In the genomic region with DNA sequence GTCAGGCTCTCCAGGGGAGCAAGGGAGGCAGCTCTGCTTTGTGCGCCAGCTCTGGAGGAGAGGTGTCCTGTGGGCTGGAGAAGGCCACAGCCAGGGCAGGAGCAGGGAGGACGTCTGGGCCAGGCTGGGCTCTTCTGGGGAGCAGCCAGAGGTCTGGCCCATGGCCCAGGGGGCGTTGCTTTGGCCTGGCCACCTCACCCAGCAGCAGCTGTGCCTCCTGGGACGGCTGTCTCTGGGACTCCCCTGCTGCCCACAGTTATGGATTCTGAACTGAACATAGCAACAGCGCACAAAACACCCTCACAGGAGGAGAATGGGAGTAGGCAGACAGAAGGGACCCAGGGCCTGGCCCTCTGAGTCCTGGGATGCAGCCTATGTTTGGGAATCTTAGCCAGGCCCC, we compare ENCODE assay signal across 8 mouse cellular contexts.
A peak's percentile ranks its signal among the peaks of the same experiment; 100 is the strongest.
DNase-seq lines count a peak whose midpoint lies in the region; ATAC-seq lines count a peak whose summit lies in the region.

No protein-coding gene starts in this region.

- DNase-seq in hindbrain, embryonic 11.5 days (ENCODE audit: low spot score): no peak
- DNase-seq in adrenal gland, adult 8-10 months: peak; percentile 38
- peak; percentile 79 to 89 for DNase-seq in gastrocnemius, adult 8-10 months (ENCODE audit: low spot score in 2 of 2)
- DNase-seq in kidney, adult 18-20 months: peak; percentile 36
- DNase-seq in lung, postnatal 25 days (ENCODE audit: low spot score): peak; percentile 36
- no peak for DNase-seq in frontal cortex, adult 2 months (ENCODE audit: extremely low spot score in 1 of 2, low spot score in 1 of 2)
- DNase-seq in MN1 (ENCODE audit: low spot score): no peak

- H3K9me3 ChIP-seq in hindbrain, embryonic 16.5 days (ENCODE audit: control insufficient read depth, low read length): no peaks in the 10 kb centered on the region
- H3K9me3 ChIP-seq in hindbrain, embryonic 11.5 days (ENCODE audit: control insufficient read depth, low read length): no peaks in the 10 kb centered on the region

- H3K27ac ChIP-seq in hindbrain, embryonic 16.5 days (ENCODE audit: low read depth, low read length): no peak overlapping the region; the same call in 1 of the 2 replicates
- H3K27ac ChIP-seq in hindbrain, embryonic 11.5 days (ENCODE audit: low read depth, low read length): no peak overlapping the region

- H3K9ac ChIP-seq in hindbrain, embryonic 16.5 days (ENCODE audit: low read depth, low read length): no peak overlapping the region
- no peak overlapping the region for H3K9ac ChIP-seq in hindbrain, embryonic 11.5 days (ENCODE audit: low read depth, low read length)

- no peaks in the 10 kb centered on the region for H3K4me1 ChIP-seq in hindbrain, embryonic 16.5 days (ENCODE audit: control insufficient read depth, insufficient read depth, low read depth, low read length)
- no peaks in the 10 kb centered on the region for H3K4me1 ChIP-seq in hindbrain, embryonic 11.5 days (replicated peaks; ENCODE audit: control insufficient read depth, insufficient read depth, low read length)

- no peak overlapping the region for H3K4me3 ChIP-seq in hindbrain, embryonic 16.5 days (ENCODE audit: low read length)
- H3K4me3 ChIP-seq in hindbrain, embryonic 11.5 days (ENCODE audit: low read depth, low read length): no peak overlapping the region

- no peaks in the 10 kb centered on the region for H3K36me3 ChIP-seq in hindbrain, embryonic 16.5 days (ENCODE audit: control insufficient read depth, insufficient read depth, low read length)
- H3K36me3 ChIP-seq in hindbrain, embryonic 11.5 days (ENCODE audit: control insufficient read depth, insufficient read depth, low read length): no peaks in the 10 kb centered on the region

- H3K4me2 ChIP-seq in hindbrain, embryonic 16.5 days (ENCODE audit: low read length): no peak overlapping the region
- H3K4me2 ChIP-seq in hindbrain, embryonic 11.5 days (replicated peaks; ENCODE audit: low read depth, low read length): no peak overlapping the region

- peak; percentile 45 for ATAC-seq in hindbrain, embryonic 16.5 days
- no peak for ATAC-seq in hindbrain, embryonic 11.5 days (ENCODE audit: low FRiP score)

- no peaks in the 10 kb centered on the region for H3K27me3 ChIP-seq in hindbrain, embryonic 16.5 days (replicated peaks; ENCODE audit: control insufficient read depth, insufficient read depth, low read length)
- H3K27me3 ChIP-seq in hindbrain, embryonic 11.5 days (ENCODE audit: control insufficient read depth, insufficient read depth, low read length): no peaks in the 10 kb centered on the region

- WGBS in hindbrain, embryonic 16.5 days: 35% methylated on average over 5 of the region's 5 CpGs
- 38% methylated on average over 4 of the region's 5 CpGs for WGBS in hindbrain, embryonic 11.5 days

Comparison
In these comparisons a context has a peak if more than half of its experiments do, and no peak if none do; other contexts are left out.
1. DNase-seq: peak in adrenal gland, adult 8-10 months (single experiment), gastrocnemius, adult 8-10 months (2 of 2), kidney, adult 18-20 months (single experiment) and lung, postnatal 25 days (single experiment); none in hindbrain, embryonic 11.5 days (single experiment), frontal cortex, adult 2 months (0 of 2) and MN1 (single experiment).